Mouse (Mus musculus) bone marrow, adult 2 months (tissue): ENCODE data around the gene Adgrf5.

Experiments used
- CTCF ChIP-seq: fragments of 200-500 bp; IDR thresholded peaks from 2 replicates; pipeline ENCODE4 v1.5.1; 2011; ENCODE audit warnings: low read length, control low read depth; ENCODE audit not compliant: control insufficient read depth, insufficient read depth
- POLR2A ChIP-seq: fragments of 200-500 bp; IDR thresholded peaks from 2 replicates; pipeline ENCODE4 v1.6.1; 2011; ENCODE audit warnings: low read depth, mild to moderate bottlenecking, control low read depth, low read length, borderline replicate concordance; ENCODE audit not compliant: control insufficient read depth

DNA sequence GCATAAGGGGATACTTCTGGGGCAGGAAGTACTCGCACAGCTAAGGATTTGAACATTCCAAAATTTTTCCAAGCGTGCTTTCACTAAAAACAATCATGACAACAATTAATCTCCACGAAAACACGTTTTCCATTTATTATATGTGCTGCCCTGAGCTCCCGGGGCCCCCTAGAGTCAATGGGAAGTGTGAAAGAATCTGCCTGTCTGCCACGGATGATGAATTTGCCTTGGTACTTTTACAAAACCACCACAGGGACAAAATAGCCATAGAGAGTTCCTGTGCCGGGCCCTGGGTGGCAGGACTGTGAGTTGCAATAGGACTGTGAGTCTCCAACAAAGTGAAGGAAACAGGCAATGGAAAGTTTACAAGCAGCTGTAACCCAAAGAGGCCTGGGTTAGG lies 52.9 kb downstream of the Adgrf5 start:
- no peak for TF ChIP-seq POLR2A
- TF ChIP-seq CTCF: no peak
